Mouse (Mus musculus) E14TG2a.4 (cell line): Measurements from ENCODE around the gene B4galt1.

Source experiments
- CTCF ChIP-seq: conservative IDR thresholded peaks from 2 replicates; pipeline ENCODE4 v1.5.1; 2014; ENCODE audit warnings: low read length
- NANOG ChIP-seq: IDR thresholded peaks from 2 replicates; pipeline ENCODE4 v1.6.1; 2014; ENCODE audit warnings: borderline replicate concordance, low read length, mixed read lengths
- POU5F1 ChIP-seq: IDR thresholded peaks from 2 replicates; pipeline ENCODE4 v1.6.1; 2014; ENCODE audit warnings: low read length, borderline replicate concordance

GRCm38 (mm10) chr4:40847160-40847559 is 6.6 kb downstream of the B4galt1 start:
- TF ChIP-seq CTCF (no peak), POU5F1 (no peak), NANOG (no peak)
